Mouse (Mus musculus) thymus, adult 2 months (tissue): ENCODE data around the gene Akr1c20.

ENCODE experiments used
- CTCF ChIP-seq: fragments of 200-500 bp; IDR thresholded peaks from 2 replicates; pipeline ENCODE4 v1.5.1; 2012; ENCODE audit warnings: mild to moderate bottlenecking, control low read depth, low read length, moderate library complexity, borderline replicate concordance; ENCODE audit not compliant: control insufficient read depth, poor library complexity, insufficient read depth; ENCODE audit errors: extremely low read depth
- POLR2A ChIP-seq: fragments of 200-500 bp; IDR thresholded peaks from 2 replicates; pipeline ENCODE4 v1.6.1; 2012; ENCODE audit warnings: mild to moderate bottlenecking, low read length, control low read depth, moderate library complexity; ENCODE audit not compliant: control insufficient read depth, poor library complexity, insufficient read depth; ENCODE audit errors: extremely low read depth

GRCm38 (mm10) chr13:4465641-4466040 is 57.5 kb downstream of the Akr1c20 start:
- TF ChIP-seq CTCF (no peak), POLR2A (no peak)
